Mouse (Mus musculus): ENCODE measurements around the gene 1600015I10Rik. TPM values are rescaled to one million over a fixed set of nuclear protein-coding genes. Genes with fewer than 3 reads are reported as not detected.
"Not testable (repeated sequence)": the region's sequence is repeated elsewhere in the genome, so short reads cannot be mapped to it uniquely, and the experiment has no call there.

The 1600015I10Rik gene
- polyA plus RNA-seq, 1 experiment from 2014 or later: not detected

GRCm38 (mm10) chr6:48956785-48957184 is 27.1 kb downstream of the 1600015I10Rik start:
- ATAC-seq: no peak
- Histone ChIP-seq H3K4me3 (ENCODE audit: low read depth, low read length) (no peak overlapping the region), H3K9ac (ENCODE audit: low read depth, low read length) (no peak overlapping the region), H3K36me3 (ENCODE audit: control insufficient read depth, insufficient read depth, low read length) (no peaks in the 10 kb centered on the region), H3K4me2 (ENCODE audit: low read length) (no peak overlapping the region), H3K27ac (ENCODE audit: low read length) (no peak overlapping the region), H3K9me3 (replicated peaks; ENCODE audit: control insufficient read depth, low read length, poor library complexity, severe bottlenecking) (no peaks in the 10 kb centered on the region), H3K27me3 (ENCODE audit: control insufficient read depth, insufficient read depth, low read depth, low read length) (no peaks in the 10 kb centered on the region), H3K4me1 (ENCODE audit: control insufficient read depth, insufficient read depth, low read length) (no peaks in the 10 kb centered on the region)
- 89% methylated on average over 4 of the region's 4 CpGs for WGBS

GRCm38 (mm10) chr6:48958053-48958452 is 28.4 kb downstream of the 1600015I10Rik start:
- H3K4me3 ChIP-seq (ENCODE audit: low read depth, low read length): no peak overlapping the region
- 0 out of 2 replicates have a peak, but pooled peaks have one; percentile 14 for ATAC-seq

DNA sequence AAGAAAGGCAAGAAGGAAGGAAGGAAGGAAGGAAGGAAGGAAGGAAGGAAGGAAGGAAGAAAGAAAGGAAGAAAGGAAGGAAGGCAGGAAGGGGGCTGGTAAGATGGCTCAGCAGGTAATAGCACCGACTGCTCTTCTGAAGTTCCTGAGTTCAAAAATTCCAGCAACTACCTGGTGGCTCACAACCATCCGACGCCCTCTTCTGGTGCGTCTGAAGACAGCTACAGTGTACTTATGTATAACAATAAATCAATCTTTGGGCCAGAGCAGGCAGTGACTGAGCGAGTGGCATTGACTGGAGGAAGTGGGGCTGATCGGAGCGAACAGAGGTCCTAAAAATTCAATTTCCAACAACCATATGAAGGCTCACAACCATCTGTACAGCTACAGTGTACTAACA is 29.5 kb downstream of the 1600015I10Rik start:
- not testable (repeated sequence) for H3K4me2 ChIP-seq (ENCODE audit: low read length); H3K27ac ChIP-seq (ENCODE audit: low read length); H3K9me3 ChIP-seq (replicated peaks; ENCODE audit: control insufficient read depth, low read length, poor library complexity, severe bottlenecking); H3K27me3 ChIP-seq (ENCODE audit: control insufficient read depth, insufficient read depth, low read depth, low read length); ATAC-seq; H3K4me3 ChIP-seq (ENCODE audit: low read depth, low read length); H3K9ac ChIP-seq (ENCODE audit: low read depth, low read length); H3K4me1 ChIP-seq (ENCODE audit: control insufficient read depth, insufficient read depth, low read length); H3K36me3 ChIP-seq (ENCODE audit: control insufficient read depth, insufficient read depth, low read length)
- 27% methylated on average over 7 of the region's 7 CpGs for WGBS

More at GRCm38 (mm10) chr6:48958053-48958452, 28.4 kb downstream of the 1600015I10Rik start:
- Histone ChIP-seq H3K9me3 (replicated peaks; ENCODE audit: control insufficient read depth, low read length, poor library complexity, severe bottlenecking) (no peaks in the 10 kb centered on the region), H3K4me1 (ENCODE audit: control insufficient read depth, insufficient read depth, low read length) (no peaks in the 10 kb centered on the region), H3K27me3 (ENCODE audit: control insufficient read depth, insufficient read depth, low read depth, low read length) (no peaks in the 10 kb centered on the region), H3K9ac (ENCODE audit: low read depth, low read length) (no peak overlapping the region), H3K4me2 (ENCODE audit: low read length) (no peak overlapping the region), H3K36me3 (ENCODE audit: control insufficient read depth, insufficient read depth, low read length) (no peaks in the 10 kb centered on the region), H3K27ac (ENCODE audit: low read length) (no peak overlapping the region)
- 35% methylated on average over 1 of the region's 1 CpGs for WGBS

DNA sequence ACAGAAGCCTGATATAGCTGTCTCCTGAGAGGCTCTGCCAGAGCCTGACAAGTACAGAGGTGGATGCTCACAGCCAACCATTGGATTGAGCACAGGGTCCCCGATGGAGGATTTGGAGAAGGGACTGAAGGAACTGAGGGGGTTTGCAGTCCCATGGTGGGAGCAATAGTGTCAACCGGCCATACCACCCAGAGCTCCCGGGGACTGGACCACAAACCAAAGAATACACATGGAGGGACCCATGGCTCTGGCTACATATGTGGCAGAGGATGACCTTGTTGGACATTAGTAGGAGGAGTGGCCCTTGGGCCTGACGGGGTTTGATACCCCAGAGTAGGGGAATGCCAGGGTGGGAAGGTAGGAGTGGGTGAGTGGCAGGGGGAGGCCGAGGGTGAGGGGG is 37.0 kb downstream of the 1600015I10Rik start:
- H3K9me3 ChIP-seq (replicated peaks; ENCODE audit: control insufficient read depth, low read length, poor library complexity, severe bottlenecking); ATAC-seq; H3K4me3 ChIP-seq (ENCODE audit: low read depth, low read length); H3K36me3 ChIP-seq (ENCODE audit: control insufficient read depth, insufficient read depth, low read length); H3K4me1 ChIP-seq (ENCODE audit: control insufficient read depth, insufficient read depth, low read length); H3K27me3 ChIP-seq (ENCODE audit: control insufficient read depth, insufficient read depth, low read depth, low read length); H3K9ac ChIP-seq (ENCODE audit: low read depth, low read length); H3K4me2 ChIP-seq (ENCODE audit: low read length); H3K27ac ChIP-seq (ENCODE audit: low read length): not testable (repeated sequence)
- whole genome bisulfite sequencing: 90% methylated on average over 5 of the region's 5 CpGs

DNA sequence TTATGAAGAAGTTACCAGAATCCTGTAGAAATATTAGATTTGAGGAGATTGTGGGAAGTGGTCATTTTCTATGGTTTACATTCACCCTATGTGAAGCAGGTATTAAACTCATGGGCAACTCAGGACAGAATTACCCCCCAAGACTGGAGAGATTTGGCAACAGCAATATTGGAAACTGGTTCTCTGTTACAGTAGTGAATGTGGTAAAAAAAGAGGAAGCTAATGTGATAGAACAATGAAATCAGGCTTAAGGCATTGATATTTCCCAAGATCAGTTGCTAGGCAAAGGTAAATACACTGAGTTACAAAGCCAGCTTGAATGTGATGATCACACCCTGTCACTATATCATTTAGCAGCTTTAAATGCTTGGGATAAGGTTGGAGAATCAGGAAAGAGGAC is 38.2 kb downstream of the 1600015I10Rik start:
- Histone ChIP-seq H3K4me2 (ENCODE audit: low read length) (no peak overlapping the region), H3K9ac (ENCODE audit: low read depth, low read length) (no peak overlapping the region), H3K9me3 (replicated peaks; ENCODE audit: control insufficient read depth, low read length, poor library complexity, severe bottlenecking) (no peaks in the 10 kb centered on the region), H3K36me3 (ENCODE audit: control insufficient read depth, insufficient read depth, low read length) (no peaks in the 10 kb centered on the region), H3K27ac (ENCODE audit: low read length) (no peak overlapping the region), H3K4me3 (ENCODE audit: low read depth, low read length) (no peak overlapping the region), H3K4me1 (ENCODE audit: control insufficient read depth, insufficient read depth, low read length) (no peaks in the 10 kb centered on the region), H3K27me3 (ENCODE audit: control insufficient read depth, insufficient read depth, low read depth, low read length) (no peaks in the 10 kb centered on the region)
- ATAC-seq: no peak

GRCm38 (mm10) chr6:48974663-48975062 is 45.0 kb downstream of the 1600015I10Rik start, which contains the start of gene Doxl2:
Gene Doxl2, plus strand, starts transcription at chr6:48974963.
- no peak within 1 kb of the TSS for H3K27ac ChIP-seq (ENCODE audit: low read length)
- no peaks in the 10 kb centered on the region for H3K9me3 ChIP-seq (replicated peaks; ENCODE audit: control insufficient read depth, low read length, poor library complexity, severe bottlenecking)
- no peak within 1 kb of the TSS for H3K4me3 ChIP-seq (ENCODE audit: low read depth, low read length)
- H3K9ac ChIP-seq (ENCODE audit: low read depth, low read length): no peak within 1 kb of the TSS
- no peaks in the 10 kb centered on the region for H3K27me3 ChIP-seq (ENCODE audit: control insufficient read depth, insufficient read depth, low read depth, low read length)
- ATAC-seq: no peak
- 96% methylated on average over 2 of the region's 2 CpGs for WGBS
- no peaks in the 10 kb centered on the region for H3K4me1 ChIP-seq (ENCODE audit: control insufficient read depth, insufficient read depth, low read length)
- H3K4me2 ChIP-seq (ENCODE audit: low read length): no peak within 1 kb of the TSS
- no peaks in the 10 kb centered on the region for H3K36me3 ChIP-seq (ENCODE audit: control insufficient read depth, insufficient read depth, low read length)

DNA sequence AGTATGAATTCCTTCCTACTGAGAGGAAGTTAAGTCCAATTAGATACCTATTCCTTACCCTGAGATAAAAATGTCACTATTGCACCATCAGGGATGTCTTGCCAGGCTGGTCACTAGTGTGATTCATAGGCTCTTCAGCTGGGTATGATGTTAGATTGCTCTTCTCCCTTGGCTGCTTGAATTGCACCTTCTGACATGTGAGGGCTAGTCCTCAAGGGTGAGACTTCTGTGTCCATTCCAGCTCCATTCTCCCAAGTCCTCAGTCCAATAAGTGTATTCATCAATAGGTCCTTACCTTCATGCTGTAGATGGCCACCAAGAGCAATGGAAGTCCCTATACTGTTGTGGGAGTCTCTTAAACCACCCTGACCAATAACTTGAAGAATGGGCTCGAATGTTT is 49.9 kb downstream of the 1600015I10Rik start:
- Histone ChIP-seq H3K4me1 (ENCODE audit: control insufficient read depth, insufficient read depth, low read length) (no peaks in the 10 kb centered on the region), H3K36me3 (ENCODE audit: control insufficient read depth, insufficient read depth, low read length) (no peaks in the 10 kb centered on the region), H3K9ac (ENCODE audit: low read depth, low read length) (no peak overlapping the region), H3K4me2 (ENCODE audit: low read length) (no peak overlapping the region), H3K27me3 (ENCODE audit: control insufficient read depth, insufficient read depth, low read depth, low read length) (no peaks in the 10 kb centered on the region), H3K9me3 (replicated peaks; ENCODE audit: control insufficient read depth, low read length, poor library complexity, severe bottlenecking) (no peaks in the 10 kb centered on the region), H3K4me3 (ENCODE audit: low read depth, low read length) (no peak overlapping the region), H3K27ac (ENCODE audit: low read length) (no peak overlapping the region)
- no peak for ATAC-seq
- WGBS: 64% methylated on average over 1 of the region's 1 CpGs

DNA sequence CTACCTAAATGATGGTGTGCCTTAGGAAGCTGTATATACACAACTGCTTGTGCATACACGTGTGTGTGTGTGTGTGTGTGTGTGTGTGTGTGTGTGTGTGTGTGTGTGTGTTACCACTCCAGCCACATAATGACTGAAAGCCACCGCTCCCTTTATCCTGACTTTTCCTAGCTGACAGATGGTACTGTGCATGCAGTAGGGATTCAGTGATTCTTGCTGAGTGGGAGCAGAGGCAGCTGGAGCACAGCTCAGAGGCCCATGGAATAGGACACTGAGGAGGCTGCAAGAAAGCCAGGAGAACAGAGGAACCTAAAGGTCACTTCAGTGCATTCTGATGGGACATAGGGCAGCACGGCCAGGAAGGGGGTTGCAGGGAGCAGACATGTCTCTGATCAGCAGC is 52.6 kb downstream of the 1600015I10Rik start:
- no peaks in the 10 kb centered on the region for H3K4me1 ChIP-seq (ENCODE audit: control insufficient read depth, insufficient read depth, low read length)
- no peak overlapping the region for H3K4me3 ChIP-seq (ENCODE audit: low read depth, low read length)
- H3K9ac ChIP-seq (ENCODE audit: low read depth, low read length): no peak overlapping the region
- H3K4me2 ChIP-seq (ENCODE audit: low read length): no peak overlapping the region
- no peak overlapping the region for H3K27ac ChIP-seq (ENCODE audit: low read length)
- no peaks in the 10 kb centered on the region for H3K27me3 ChIP-seq (ENCODE audit: control insufficient read depth, insufficient read depth, low read depth, low read length)
- no peaks in the 10 kb centered on the region for H3K9me3 ChIP-seq (replicated peaks; ENCODE audit: control insufficient read depth, low read length, poor library complexity, severe bottlenecking)
- no peak for ATAC-seq
- H3K36me3 ChIP-seq (ENCODE audit: control insufficient read depth, insufficient read depth, low read length): no peaks in the 10 kb centered on the region
- WGBS: 70% methylated on average over 3 of the region's 3 CpGs
